Mouse (Mus musculus) forebrain, embryonic 13.5 days (tissue): ENCODE data around the gene Pwp2. TPM values are rescaled to one million over a fixed set of nuclear protein-coding genes. Genes with fewer than 3 reads are reported as not detected.
A peak's percentile ranks its signal among the peaks of the same experiment; 100 is the strongest.

Source experiments
- ATAC-seq: fragments of 200-750 bp; cut with Nextera tagmentation; 2 replicates; pipeline ENCODE4 v1.8.0; 2017
- H3K27ac ChIP-seq: fragments of 300-500 bp; sonication (generic); 2 replicates; pipeline ENCODE4 v1.5.1; 2015; ENCODE audit warnings: inconsistent platforms, mild to moderate bottlenecking, moderate library complexity
- H3K27me3 ChIP-seq: fragments of 300-500 bp; sonication (generic); 2 replicates; pipeline ENCODE4 v1.6.1; 2015; ENCODE audit warnings: mild to moderate bottlenecking, inconsistent platforms
- H3K36me3 ChIP-seq: fragments of 300-500 bp; sonication (generic); 2 replicates; pipeline ENCODE4 v1.6.1; 2015; ENCODE audit warnings: mild to moderate bottlenecking, inconsistent platforms; ENCODE audit not compliant: poor library complexity, severe bottlenecking
- H3K4me1 ChIP-seq: fragments of 300-500 bp; sonication (generic); 2 replicates; pipeline ENCODE4 v1.6.1; 2015; ENCODE audit warnings: inconsistent platforms
- H3K4me2 ChIP-seq: fragments of 300-500 bp; sonication (generic); 2 replicates; pipeline ENCODE4 v1.6.1; 2015; ENCODE audit warnings: inconsistent platforms, mild to moderate bottlenecking, moderate library complexity
- H3K4me3 ChIP-seq: fragments of 300-500 bp; sonication (generic); 2 replicates; pipeline ENCODE4 v1.5.1; 2015; ENCODE audit warnings: mild to moderate bottlenecking, inconsistent platforms
- H3K9ac ChIP-seq: fragments of 300-500 bp; sonication (generic); 2 replicates; pipeline ENCODE4 v1.6.1; 2015; ENCODE audit warnings: mild to moderate bottlenecking, inconsistent platforms
- H3K9me3 ChIP-seq: fragments of 300-500 bp; sonication (generic); replicated peaks from 2 replicates; pipeline ENCODE4 v1.6.1; 2016; ENCODE audit warnings: inconsistent platforms
- WGBS: fragments of 180-500 bp; shearing (Covaris S2); methylation state at CpG from one replicate; pipeline ENCODE4 v1.1.7; 2015; 5-methylcytosine and 5-hydroxymethylcytosine counted together
- polyA plus RNA-seq: library from polyadenylated mRNA; unstranded; fragments of >200 nt; fragmentation: Nextera tagmentation; extraction: Ambion mirVana; gene quantifications from 2 replicates; pipeline ENCODE4 v1.2.1, GENCODE M21; 2015

Pwp2 gene
- polyA plus RNA-seq, 1 experiment from 2014 or later = 19.1 TPM

DNA sequence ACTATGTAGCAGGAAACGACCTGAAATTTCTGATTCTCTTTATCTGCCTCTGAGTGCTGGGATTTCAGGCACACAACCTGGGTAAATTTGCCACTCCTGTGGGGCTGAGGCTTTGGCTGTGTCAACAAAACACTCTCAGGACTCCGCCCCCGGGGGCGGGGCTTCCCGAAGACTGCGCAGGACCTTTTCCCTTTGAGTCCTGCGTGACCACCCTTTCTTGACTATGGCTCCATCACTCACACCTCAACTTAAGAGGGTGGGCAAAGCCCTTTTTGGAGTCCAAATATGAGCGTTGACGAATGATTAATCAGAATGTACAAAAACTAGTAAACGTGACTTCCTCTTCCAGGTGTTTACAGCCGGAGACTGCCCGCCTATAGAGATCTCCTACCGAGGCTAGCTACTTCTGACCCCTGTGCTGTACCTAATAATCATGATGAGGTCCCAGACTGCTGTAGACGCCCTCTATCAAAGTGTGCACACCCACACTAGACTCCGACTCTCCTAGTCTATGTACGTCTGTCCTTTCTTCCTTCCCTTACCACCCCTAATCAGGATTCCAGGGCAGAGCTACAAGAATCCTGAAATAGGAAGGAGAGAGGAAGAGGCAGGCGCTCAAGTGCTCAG lies 25.6 kb downstream of the Pwp2 start:
- Histone ChIP-seq H3K27me3 (no peaks in the 10 kb centered on the region), H3K4me2 (peak overlapping the region; percentile 49), H3K27ac (no peak overlapping the region), H3K9me3 (no peaks in the 10 kb centered on the region), H3K4me3 (no peak overlapping the region), H3K36me3 (peaks cover 28% of the 10 kb centered on the region), H3K9ac (peak overlapping the region; percentile 38), H3K4me1 (peaks cover 8% of the 10 kb centered on the region)
- 16% methylated on average over 17 of the region's 17 CpGs for WGBS
- ATAC-seq = peak; percentile 31

DNA sequence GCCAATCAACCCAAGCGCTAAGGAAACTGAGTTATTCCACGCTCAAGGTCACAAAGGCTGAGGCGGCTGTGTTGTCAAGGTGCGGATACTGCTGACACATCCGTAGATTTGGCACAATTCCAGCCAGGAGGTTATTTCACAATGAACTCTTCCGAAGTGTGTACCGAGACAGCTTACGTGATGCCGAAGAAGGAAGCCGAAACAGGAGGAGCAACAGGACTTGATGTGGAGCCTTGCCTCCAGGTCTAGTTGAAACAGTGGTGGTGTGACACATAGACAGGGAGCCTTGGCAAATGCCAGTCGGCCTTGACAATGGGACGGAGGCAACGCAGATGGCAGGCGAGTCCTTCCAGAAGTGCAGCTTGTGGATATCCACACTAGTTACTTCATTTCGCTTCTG lies 26.9 kb downstream of the Pwp2 start:
- Histone ChIP-seq H3K4me1 (peaks cover 8% of the 10 kb centered on the region), H3K4me3 (no peak overlapping the region), H3K27ac (no peak overlapping the region), H3K9me3 (no peaks in the 10 kb centered on the region), H3K4me2 (no peak overlapping the region), H3K27me3 (no peaks in the 10 kb centered on the region), H3K36me3 (peaks cover 19% of the 10 kb centered on the region), H3K9ac (no peak overlapping the region)
- no peak for ATAC-seq
- 82% methylated on average over 15 of the region's 15 CpGs for WGBS

DNA sequence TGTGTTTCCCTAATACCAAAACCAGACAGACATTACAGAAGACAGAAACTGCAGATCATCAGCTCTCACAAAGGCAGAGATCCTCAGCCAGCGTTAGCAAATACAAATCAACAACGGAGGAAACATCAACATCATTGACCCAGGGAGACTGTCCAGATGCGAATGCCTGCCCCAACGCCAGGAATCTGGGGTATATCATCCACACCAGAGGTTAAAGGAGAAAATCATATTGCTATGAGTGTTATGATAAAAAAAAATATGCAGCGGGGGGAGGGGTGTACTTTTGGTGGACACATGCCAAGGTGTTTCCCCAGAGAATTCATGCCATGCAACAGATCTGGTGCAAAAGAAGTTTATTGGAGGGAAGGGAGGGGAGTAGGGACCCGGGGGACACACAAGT lies 28.0 kb downstream of the Pwp2 start:
- Histone ChIP-seq H3K36me3 (peaks cover 10% of the 10 kb centered on the region), H3K4me1 (peaks cover 8% of the 10 kb centered on the region), H3K27ac (no peak overlapping the region), H3K9me3 (no peaks in the 10 kb centered on the region), H3K4me3 (no peak overlapping the region), H3K27me3 (no peaks in the 10 kb centered on the region), H3K9ac (no peak overlapping the region), H3K4me2 (no peak overlapping the region)
- WGBS = 86% methylated on average over 6 of the region's 6 CpGs
- ATAC-seq = no peak

DNA sequence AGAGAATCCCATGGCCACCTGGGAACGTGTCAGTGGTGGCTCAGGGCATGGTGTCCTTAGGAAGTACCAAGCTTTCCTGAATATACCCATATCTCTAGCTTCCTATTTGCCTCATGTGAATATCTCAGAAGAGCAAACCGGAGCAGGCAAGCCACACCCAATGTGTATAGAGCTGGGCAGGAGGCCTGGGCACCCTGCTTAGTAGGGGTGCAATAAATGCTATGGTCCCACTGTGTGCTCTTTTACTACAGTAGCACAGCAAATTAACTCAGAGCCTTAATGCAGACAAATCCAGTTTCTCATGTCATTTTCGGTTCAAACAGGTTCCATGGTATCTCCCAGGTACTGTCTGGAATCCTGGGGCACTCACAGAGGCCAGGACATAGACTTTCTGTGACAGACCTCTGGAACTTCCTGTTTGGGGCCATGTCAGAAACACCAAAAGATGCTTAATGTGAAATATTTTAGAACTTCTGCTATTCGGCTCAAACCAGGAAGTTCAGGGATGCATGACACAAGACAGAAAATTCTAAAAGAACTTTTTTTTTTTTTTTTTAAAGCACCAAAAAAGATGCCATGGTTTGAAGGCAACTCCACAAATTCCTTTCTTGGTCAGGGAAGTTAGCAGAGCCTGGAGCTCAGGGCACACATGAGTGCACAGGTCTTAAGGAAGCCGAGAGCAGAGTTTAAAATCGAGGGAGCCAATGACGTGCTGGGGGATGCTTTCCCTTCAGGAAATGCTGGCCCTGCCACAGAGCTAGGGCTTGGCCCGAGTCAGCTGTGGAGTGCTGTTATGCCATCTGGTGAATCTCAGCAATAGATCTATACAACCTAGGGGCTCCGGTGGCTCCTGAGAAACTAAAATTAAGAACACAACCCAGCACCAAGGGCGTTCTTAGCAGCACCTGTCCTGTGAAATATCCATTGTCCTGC lies 35.8 kb downstream of the Pwp2 start:
- 67% methylated on average over 10 of the region's 10 CpGs for WGBS
- H3K9me3 ChIP-seq = no peaks in the 10 kb centered on the region

DNA sequence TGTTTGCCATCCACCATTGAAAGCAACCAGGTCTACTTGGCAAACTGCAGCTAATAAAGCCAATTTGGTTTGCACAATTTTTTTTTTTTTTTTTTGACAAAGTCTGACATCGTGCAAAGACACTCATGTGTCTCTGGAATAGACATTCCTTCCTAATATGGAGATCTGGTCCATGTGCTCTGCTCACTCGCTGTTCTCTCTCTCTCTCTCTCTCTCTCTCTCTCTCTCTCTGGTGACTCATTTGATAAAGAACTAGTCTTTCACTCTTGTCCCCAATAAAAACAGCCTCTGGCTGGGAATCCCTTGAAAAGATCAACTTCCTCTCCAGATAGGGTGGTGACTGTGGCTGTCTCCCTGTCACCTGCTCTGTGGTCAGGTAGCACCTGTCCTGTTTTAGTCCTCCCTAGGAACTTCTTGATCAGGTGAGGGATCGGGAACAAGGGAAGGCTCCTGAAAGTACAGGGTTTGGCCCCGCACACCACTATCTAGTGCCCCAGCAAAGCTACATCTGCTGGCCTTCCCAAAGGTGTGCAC lies 37.0 kb downstream of the Pwp2 start:
- no peak overlapping the region for H3K4me2 ChIP-seq
- no peaks in the 10 kb centered on the region for H3K9me3 ChIP-seq
- 82% methylated on average over 4 of the region's 4 CpGs for WGBS
- H3K4me3 ChIP-seq = no peak overlapping the region
- H3K36me3 ChIP-seq = no peaks in the 10 kb centered on the region
- ATAC-seq = no peak
- no peaks in the 10 kb centered on the region for H3K27me3 ChIP-seq
- no peak overlapping the region for H3K9ac ChIP-seq
- H3K27ac ChIP-seq = no peak overlapping the region
- H3K4me1 ChIP-seq = no peaks in the 10 kb centered on the region

More for the DNA sequence above, 35.8 kb downstream of the Pwp2 start:
- no peak for ATAC-seq
- Histone ChIP-seq H3K4me2 (no peak overlapping the region), H3K4me1 (no peaks in the 10 kb centered on the region), H3K4me3 (no peak overlapping the region), H3K27ac (no peak overlapping the region), H3K9ac (no peak overlapping the region), H3K27me3 (no peaks in the 10 kb centered on the region), H3K36me3 (no peaks in the 10 kb centered on the region)

DNA sequence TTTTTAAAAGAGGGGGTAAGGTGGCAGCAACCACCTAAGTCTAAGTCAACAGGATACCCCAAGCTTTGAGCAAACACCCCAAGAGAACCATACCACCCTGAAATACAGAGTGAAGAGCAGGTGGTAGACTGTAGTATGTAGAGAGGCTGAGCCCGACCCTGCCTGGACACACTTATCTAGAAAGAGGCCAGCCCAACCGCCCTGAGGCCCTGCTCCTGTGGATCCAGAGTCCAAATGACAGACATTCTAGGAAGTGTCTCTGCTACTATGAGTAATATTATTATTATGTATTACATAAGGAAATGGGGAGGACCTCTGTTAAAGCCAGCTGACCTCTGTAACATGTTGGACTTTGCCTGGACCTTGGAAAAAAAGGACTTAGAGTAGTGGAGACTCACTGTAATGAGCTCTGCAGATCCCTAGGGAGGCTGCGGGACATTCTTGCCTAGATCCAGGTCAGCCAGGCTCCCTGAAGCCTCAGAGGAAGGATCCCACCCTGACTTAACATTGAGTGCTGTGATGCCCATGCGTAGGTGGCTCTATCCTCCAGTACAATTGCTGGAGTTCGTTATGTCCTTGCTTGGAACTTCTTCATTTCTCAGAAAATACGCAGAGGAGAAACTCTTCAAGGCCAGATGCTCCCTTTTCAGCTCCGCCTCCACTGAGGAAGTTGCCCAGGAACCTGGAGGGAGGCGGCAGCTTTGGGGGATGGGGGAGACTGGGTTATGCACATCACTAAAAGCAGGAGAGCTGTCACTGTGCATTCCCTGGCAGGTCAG lies 41.0 kb downstream of the Pwp2 start:
- 68% methylated on average over 8 of the region's 8 CpGs for WGBS
- Histone ChIP-seq H3K4me1 (no peaks in the 10 kb centered on the region), H3K27me3 (no peaks in the 10 kb centered on the region), H3K27ac (no peak overlapping the region), H3K9ac (no peak overlapping the region), H3K4me3 (no peak overlapping the region), H3K36me3 (no peaks in the 10 kb centered on the region), H3K9me3 (no peaks in the 10 kb centered on the region), H3K4me2 (no peak overlapping the region)
- ATAC-seq = no peak

DNA sequence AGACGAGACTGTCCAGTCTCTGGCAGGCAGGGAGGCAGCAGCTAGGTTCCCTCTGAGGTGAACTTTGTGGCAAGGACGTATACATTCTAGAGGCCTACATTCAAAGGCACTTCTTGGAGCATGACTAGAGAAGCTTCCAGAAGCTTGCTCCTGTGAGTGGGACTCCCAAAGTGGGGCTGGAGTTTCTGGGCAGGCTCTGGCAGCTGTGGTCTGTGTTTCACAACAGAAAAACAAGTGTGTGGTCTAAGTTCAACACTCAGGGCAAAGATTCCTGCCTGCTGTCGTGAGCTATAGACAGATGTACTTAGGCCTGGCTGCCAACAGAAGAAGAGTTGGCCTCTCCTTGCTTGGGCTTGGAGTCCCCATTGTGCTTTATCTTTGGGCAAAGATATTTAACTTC lies 44.1 kb downstream of the Pwp2 start:
- Histone ChIP-seq H3K9me3 (no peaks in the 10 kb centered on the region), H3K4me1 (no peaks in the 10 kb centered on the region), H3K36me3 (no peaks in the 10 kb centered on the region), H3K27ac (no peak overlapping the region), H3K4me3 (no peak overlapping the region), H3K27me3 (no peaks in the 10 kb centered on the region), H3K9ac (no peak overlapping the region), H3K4me2 (no peak overlapping the region)
- no peak for ATAC-seq
- WGBS = 77% methylated on average over 3 of the region's 3 CpGs

DNA sequence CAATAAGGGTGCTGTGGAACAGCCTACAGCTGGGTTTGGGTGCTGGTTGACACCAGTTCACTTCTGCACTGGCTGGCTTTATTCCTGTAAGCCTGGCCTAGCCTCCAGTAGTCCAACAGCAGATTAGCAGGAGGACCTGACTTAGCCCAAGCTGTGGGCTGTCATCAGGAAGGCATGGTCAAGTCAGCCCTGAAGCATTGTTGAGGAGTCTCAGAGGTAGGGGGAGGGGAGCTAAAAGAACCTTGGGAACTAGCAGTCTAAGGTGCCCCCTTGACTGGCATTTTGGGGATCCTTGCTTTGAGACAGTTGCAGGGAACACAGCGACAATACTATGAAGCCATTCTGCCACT lies 44.7 kb downstream of the Pwp2 start:
- Histone ChIP-seq H3K9me3 (no peaks in the 10 kb centered on the region), H3K27me3 (no peaks in the 10 kb centered on the region), H3K4me3 (no peak overlapping the region), H3K4me1 (peaks cover 4% of the 10 kb centered on the region), H3K27ac (no peak overlapping the region), H3K36me3 (no peaks in the 10 kb centered on the region), H3K4me2 (no peak overlapping the region), H3K9ac (no peak overlapping the region)
- ATAC-seq = no peak
- 95% methylated on average over 1 of the region's 1 CpGs for WGBS

DNA sequence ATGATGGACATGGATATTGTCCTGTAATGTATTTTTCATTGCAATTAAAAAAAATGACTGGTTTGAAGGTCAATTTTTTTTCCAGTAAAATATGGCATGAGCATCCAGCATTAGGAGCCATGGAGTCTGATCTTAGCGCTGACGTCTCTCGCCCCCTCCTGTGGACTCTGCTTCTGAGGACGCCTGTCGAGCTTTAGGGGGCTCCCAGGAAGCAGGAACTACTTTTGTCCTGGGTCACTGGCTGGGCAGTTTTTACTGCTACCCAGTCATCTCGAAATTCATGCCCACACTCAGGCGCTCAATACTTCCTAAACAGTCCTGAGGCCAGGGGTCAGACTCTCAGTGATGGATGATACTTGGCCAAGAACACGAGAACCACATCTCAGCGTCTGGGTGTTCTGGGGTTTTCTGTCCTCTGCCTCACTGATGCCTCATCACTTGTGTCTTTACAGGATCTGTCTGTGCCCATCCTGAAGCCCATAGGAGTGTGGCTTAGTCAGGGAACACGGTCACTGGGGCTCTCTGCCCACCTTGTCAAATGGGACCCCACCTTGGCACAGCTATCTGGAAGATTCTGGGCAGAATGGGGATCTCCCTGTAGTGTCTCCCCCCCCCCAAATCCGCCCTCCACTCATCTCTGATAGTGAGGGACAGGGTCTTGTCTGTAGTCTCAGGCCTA lies 45.2 kb downstream of the Pwp2 start:
- Histone ChIP-seq H3K9me3 (no peaks in the 10 kb centered on the region), H3K4me2 (no peak overlapping the region), H3K36me3 (no peaks in the 10 kb centered on the region), H3K27me3 (no peaks in the 10 kb centered on the region), H3K4me1 (peaks cover 10% of the 10 kb centered on the region), H3K4me3 (no peak overlapping the region), H3K9ac (no peak overlapping the region), H3K27ac (no peak overlapping the region)
- no peak for ATAC-seq
- WGBS = 81% methylated on average over 11 of the region's 11 CpGs

DNA sequence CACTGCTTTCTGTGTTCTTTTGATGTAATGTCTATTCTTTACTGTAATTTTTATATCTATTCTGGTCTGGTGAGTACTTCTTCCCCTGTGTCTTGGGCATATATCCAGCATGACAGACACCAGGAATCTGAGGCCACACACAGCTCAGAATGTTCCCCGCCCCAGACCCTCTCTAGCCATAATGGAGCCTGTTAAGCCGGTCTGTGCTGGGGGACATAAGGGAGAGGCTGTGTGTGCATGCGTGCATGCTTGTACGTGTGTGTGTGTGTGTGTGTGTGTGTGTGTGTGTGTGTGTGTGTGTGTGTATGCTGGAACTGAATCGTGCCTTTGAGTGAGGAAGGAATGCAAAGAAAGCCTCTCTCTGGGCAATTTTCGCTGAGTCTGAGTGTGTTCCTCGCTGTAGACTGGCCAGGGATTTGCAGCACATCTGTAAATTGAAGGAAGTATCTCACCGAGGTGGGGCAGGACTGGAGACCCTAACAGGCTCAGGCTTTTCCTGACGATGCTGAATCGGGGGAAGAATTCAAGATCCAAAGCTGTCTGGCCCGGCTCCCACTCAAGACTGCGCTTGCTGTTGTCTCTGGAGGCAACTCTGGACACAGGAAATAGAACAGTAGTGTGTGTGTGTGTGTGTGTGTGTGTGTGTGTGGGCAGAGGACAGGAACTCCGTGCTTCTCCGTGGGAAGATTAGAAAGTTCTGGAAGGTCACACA lies 46.0 kb downstream of the Pwp2 start:
- no peak overlapping the region for H3K4me2 ChIP-seq
- H3K4me3 ChIP-seq = no peak overlapping the region
- peaks cover 10% of the 10 kb centered on the region for H3K4me1 ChIP-seq
- 71% methylated on average over 14 of the region's 14 CpGs for WGBS
- no peak for ATAC-seq
- H3K27ac ChIP-seq = no peak overlapping the region
- H3K9me3 ChIP-seq = no peaks in the 10 kb centered on the region
- no peak overlapping the region for H3K9ac ChIP-seq
- H3K36me3 ChIP-seq = no peaks in the 10 kb centered on the region
- H3K27me3 ChIP-seq = no peaks in the 10 kb centered on the region

DNA sequence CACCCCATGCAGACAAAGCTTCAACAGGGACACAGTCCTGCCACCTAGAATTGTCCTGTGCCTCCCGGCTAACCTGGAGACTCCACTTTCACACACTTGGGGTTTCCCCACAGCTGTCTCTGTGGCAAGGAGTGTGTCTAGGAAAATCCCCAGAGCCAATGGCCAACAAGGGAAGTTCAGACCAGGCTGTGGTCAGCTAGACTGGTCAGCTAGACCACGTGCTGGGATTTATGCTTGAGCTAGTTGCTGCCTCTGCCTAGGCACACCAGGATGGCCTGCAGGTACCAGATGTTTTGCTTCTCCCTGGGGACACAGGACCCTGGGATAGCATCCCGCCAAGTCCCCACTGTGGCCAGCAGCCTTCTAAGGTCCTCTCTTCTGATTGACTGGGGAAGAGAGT lies 47.8 kb downstream of the Pwp2 start:
- whole genome bisulfite sequencing = 94% methylated on average over 3 of the region's 3 CpGs
- Histone ChIP-seq H3K4me2 (no peak overlapping the region), H3K4me1 (peaks cover 10% of the 10 kb centered on the region), H3K9ac (no peak overlapping the region), H3K36me3 (no peaks in the 10 kb centered on the region), H3K9me3 (no peaks in the 10 kb centered on the region), H3K27me3 (no peaks in the 10 kb centered on the region), H3K4me3 (no peak overlapping the region), H3K27ac (no peak overlapping the region)
- ATAC-seq = no peak
